Mouse (Mus musculus): ENCODE data around the gene Rae1.

- TF ChIP-seq GATA1 (IDR thresholded peaks at IDR 0.05; ENCODE audit: borderline replicate concordance, low read length) (no peak), FLI1 (IDR thresholded peaks at IDR 0.05; ENCODE audit: low read length) (no peak)
These were observed 25.2 kb upstream of the Rae1 start for GRCm38 (mm10) chr2:172974701-172975100.

All from megakaryocyte, embryonic 14.5 days (primary cell).